Mouse (Mus musculus) kidney, adult 8-10 months (tissue): ENCODE results near the gene Trpc4.

ENCODE experiments used
- DNase-seq, 2 experiments: peaks; one replicate each; pipeline ENCODE4 v3.0.0; 2022

The Trpc4 gene

DNA sequence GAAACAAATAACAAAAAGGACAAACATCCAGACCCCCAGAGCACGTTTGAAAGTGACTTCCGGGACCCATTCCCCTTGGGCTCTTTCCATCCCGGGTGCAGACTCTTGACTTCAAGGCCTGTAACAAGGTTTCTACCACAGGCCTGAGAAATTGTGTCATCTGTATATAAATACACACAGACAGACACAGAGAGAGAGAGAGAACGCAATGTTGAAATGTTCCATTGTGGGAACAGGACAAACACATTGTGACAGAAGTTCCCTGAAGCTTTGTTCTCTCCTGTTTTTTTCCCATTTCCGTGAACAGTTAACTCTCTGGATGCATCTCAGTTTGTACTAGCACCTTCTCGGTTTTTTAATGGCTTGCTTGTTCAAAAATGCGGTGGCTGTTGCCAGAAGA lies 118.8 kb downstream of the Trpc4 start:
- DNase-seq: no peak

GRCm38 (mm10) chr3:54289731-54290130 lies 133.9 kb downstream of the Trpc4 start:
- DNase-seq: peak in 1 of 2 experiments; percentile 3

DNA sequence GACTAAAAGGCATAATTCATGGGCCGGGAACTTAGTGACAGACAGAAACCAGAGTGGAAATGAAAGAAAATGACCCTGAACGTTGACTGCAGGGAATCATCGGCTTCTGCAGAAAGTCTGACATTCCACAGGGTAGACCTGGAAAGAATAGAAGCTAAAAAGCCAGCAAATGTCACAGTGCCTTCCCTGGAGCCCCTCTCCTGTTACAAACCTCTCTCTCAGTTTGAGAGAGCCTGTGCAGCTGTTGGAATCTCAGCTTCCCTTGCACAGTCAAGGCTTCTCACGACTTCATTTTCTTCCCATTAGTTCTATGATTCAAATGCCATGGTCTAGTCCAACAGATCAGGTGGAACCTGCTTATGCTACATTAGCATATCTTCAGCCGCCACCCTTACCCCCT lies 154.8 kb downstream of the Trpc4 start:
- DNase-seq: no peak

GRCm38 (mm10) chr3:54314055-54314454 lies 158.2 kb downstream of the Trpc4 start:
- DNase-seq: no peak

GRCm38 (mm10) chr3:54352891-54353652 lies 197.2 kb downstream of the Trpc4 start:
- DNase-seq: peak in 1 of 2 experiments; percentile 68

DNA sequence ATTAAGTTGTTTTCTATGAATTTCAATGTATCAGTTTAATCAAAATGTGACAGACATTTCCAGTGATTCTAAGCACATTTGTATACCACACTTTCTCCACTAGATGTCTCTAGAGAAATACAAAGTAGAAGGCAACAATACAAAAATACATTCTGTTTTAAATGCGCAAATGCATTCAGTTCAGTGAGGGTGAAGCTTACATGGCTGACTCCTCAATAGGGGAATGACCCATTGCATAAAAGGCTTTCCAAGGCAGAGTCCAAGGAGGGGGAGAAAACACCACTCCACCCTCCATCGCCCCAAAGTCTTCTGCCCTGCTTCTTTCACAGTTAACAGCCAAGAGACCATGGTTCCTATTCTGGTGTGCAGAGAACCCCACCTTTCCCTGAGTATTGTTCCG lies 201.7 kb downstream of the Trpc4 start:
- DNase-seq: no peak

DNA sequence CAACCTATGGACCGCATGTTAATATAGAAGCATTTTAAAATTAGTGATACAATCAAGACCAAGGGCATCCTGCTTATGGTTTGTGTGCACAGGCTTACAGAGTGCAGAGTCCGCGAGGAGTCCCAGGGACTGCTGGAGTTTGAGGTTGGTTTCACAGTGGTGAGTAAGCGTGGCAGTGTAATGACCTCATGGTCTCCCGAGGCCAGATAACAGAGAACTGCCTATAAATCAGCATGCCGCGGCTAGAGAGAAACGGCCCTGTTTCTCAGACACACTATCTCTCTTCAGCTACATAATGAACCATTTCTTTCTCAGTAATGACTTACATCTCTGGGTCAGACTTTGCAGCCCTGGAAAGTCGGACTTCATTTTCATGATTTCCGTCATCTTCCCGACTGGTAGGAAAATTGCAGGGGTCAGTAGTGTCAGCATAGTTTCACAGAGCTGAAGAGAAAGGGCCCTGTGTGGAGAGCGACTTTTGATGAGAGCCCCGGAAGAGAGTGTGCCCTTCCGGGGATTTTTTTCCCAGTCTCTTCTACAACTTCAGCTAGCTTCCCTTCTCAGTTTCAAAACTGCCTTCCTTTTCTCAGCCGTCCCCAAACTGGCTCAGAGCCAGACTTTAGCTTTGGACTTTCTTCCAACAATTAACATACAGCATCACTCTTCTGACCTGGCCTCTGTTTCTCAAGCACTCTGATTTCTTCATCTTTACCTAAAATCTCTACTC lies 202.8 kb downstream of the Trpc4 start:
- no peak for DNase-seq

DNA sequence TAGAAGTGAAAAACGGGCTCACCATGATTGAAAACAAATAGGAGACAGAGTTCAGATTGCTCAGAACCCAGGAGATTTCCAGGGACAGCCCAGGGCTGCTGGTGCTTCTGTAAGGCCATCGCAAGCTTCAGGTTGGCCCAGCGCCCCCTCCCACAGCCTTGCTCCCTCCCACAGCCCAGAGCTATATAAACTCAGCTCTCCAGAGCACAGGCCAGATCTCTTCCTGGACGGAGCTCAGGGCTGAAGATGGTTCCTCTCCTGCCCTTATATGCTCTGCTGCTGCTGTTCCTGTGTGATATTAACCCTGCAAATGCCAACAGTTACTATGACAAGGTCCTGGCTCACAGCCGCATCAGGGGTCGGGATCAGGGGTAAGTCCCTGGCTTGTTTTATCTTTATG lies 205.1 kb downstream of the Trpc4 start, which contains the start of gene Postn:
Postn (plus strand) TSS at position 213 of the 400 bp plus-strand sequence.
- no peak for DNase-seq

DNA sequence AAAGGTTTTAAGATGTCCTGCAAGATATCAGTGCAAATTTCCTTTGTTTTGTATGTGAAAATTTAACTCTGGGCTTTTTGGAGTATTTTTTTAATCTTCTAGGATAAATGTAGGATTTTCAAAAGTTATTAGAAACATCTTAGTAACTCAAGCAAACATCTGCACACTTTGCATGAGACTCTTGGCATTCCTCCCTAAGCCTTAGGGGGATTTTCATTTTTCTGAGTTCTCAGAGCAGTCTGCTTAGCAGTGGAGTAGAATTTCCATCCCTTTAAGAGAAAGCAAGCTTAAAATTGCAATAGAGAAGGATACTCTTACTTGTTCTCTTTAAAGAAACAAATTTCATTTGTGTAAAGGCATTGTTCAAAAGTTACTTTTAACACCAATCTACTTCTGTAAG lies 205.8 kb downstream of the Trpc4 start:
- no peak for DNase-seq
